Mouse (Mus musculus): ENCODE measurements around the gene Mpv17l2.

The Mpv17l2 gene

DNA sequence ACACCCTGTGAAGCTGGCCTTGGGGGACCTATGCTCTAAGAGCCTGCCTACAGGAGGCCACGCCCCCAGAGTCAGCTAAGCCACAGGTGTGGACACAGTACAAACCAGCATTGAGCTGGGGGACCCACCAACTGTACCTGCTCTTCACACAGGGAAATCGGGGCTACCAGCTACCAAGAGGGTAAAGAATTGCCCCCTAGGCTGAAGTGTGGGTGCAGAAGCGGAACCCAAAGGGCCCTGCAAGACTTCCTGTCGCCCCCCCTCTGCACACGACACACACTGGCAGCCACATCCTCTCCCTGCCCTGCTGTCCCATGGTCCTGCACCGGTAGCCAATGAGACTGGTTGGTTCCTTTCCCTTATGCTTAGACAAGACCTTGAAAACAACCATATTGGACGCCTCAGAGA lies 30.6 kb upstream of the Mpv17l2 start:
- DNase-seq (ENCODE audit: low spot score in 2 of 2): no peak

DNA sequence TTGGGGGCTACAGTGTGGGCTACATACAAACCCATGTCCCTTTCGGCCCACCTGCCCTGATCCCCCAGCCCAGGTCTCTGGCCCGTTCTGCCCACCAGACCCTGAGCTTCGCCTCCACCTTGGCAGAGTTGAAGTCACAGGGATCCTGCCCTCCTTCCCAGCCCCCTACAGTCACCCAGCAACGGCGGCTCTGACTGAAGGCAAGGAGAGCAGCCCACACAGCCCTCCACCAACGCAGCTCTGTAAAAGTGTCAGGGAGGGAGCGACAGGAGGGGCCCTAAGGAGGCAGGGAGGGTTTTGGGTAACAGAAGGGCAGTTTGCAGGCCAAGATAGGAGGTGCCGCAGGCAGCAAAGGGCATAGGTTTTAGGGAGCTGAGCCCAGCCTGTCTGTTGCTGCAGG lies 30.1 kb upstream of the Mpv17l2 start:
- DNase-seq (ENCODE audit: low spot score in 2 of 2): no peak

DNA sequence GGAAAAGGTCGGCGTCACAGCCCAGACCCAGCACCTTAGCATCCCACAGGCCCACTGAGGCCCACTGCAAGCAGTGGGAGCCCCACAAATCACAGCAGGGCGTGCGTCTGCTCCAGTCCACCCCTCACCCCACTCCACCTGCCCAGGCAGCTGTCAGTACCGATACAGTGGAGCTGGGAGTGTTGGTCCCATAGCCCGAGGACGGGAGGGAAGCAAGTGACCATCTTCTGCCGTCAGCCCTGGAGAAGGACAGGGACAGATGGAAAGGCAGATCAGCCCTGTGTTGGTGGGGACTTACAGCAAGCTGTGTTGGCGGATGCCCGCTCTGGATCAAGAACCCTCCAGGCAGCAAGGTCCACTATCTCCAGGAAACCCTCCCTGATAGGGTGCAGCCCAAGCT lies 28.3 kb upstream of the Mpv17l2 start:
- no peak for DNase-seq (ENCODE audit: low spot score in 2 of 2)

DNA sequence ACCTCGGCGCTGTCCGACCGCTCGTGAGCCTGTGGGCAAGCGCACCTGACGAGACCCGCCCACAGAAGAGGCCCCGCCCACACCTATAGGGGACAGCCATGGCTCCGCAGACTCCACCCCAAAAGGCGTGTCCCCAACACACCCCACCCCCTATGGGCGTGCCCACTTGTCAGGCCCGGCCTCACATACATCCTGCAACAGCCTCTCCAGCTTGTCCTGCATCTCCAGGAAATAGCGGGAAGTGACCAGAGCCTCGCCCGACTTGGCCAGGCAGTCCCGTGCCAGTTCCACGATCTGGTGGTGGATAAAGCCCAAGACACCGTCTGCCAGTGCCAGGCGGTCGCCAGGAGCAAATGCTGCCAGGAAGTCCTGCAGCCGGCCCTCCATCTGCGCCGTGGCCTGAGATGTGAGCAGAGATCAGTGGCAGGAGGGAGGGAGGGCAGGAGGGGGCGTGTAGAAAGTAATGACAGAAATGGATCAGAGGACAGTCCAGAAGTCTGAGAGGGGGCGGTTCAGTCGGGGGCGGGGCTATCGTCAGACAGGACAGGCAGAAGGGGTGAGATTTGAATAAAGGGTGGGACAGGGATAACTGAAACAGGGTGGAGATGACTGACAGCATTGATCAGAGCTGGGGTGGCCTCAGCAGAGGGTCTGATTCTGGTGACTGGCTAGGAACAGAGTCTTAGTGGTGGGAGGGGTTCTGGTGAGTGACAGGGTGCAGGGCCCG lies 27.4 kb upstream of the Mpv17l2 start:
- DNase-seq (ENCODE audit: low spot score in 2 of 2): no peak

DNA sequence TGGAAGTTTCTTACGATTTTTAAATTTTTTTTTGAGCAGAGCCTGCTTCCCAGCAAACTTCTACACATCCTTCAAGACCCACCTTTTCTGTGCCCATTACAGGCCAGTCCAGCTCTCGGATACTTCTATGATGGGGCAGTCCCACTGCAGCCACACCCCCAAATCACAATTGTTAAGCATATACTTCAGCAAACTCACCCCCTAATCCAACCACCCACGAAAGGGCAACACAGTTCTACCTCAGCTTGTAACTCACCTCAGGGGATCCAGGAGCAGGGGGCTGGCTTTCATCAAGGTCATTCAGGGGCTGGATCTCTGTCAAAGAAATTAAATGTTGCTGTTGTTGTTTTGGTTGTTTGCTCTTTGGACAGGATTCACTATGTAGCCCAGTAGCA lies 26.3 kb upstream of the Mpv17l2 start:
- DNase-seq (ENCODE audit: low spot score in 2 of 2): no peak

DNA sequence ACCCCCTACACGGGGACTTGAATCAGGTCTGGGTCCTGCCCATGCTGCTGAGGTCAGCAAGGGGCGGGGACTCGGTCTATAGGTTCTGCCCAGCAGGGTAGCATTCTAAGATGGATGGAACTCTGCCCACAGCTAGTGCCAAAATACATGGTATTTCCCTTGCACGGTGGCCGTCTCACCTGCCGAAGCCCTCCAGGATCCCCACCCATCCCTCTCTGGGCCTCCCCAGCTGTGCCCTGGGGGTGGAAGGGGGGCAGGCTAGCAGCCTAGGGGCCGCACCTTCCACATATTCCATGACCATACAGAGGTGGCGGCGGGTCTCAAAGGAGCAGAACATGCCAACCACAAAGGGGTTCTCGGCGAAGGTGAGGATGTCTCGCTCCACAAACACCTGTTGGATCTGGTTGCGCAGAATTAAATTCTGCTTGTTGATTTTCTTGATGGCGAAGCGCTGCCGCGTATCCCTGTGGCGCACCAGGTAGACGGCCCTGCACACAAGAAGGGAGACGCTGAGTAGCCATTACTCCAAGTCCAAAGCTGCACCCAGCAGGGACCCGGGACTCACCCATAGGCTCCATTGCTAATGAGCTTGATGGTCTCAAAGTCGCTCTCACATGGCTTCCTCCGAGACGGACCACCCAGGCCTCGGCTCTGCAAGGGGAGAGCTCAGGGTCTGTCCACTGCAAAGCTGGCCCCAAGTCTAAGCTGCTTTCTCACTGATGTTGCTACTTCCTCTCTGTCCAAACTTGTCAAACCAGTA lies 25.7 kb upstream of the Mpv17l2 start:
- DNase-seq (ENCODE audit: low spot score in 2 of 2): no peak

DNA sequence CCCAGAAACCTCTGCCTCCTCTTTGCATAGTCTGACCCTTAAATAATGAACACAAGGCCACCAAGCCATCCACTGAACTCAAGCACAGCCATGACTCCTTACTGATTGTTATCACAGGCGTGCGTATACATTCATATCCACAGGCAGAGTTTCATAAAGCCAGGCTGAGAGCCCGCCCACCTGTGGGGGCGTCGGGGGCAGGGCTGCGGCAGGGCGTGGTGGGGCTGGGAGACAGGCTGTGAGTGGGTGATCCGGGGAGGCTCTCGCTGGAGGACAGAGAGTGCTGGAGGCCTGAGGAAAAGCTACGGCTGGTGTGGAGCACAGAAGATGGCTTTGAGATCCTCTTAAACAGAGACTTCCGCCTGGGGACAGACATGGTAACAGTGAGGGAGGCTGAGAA lies 19.3 kb upstream of the Mpv17l2 start:
- DNase-seq (ENCODE audit: low spot score in 2 of 2): no peak

DNA sequence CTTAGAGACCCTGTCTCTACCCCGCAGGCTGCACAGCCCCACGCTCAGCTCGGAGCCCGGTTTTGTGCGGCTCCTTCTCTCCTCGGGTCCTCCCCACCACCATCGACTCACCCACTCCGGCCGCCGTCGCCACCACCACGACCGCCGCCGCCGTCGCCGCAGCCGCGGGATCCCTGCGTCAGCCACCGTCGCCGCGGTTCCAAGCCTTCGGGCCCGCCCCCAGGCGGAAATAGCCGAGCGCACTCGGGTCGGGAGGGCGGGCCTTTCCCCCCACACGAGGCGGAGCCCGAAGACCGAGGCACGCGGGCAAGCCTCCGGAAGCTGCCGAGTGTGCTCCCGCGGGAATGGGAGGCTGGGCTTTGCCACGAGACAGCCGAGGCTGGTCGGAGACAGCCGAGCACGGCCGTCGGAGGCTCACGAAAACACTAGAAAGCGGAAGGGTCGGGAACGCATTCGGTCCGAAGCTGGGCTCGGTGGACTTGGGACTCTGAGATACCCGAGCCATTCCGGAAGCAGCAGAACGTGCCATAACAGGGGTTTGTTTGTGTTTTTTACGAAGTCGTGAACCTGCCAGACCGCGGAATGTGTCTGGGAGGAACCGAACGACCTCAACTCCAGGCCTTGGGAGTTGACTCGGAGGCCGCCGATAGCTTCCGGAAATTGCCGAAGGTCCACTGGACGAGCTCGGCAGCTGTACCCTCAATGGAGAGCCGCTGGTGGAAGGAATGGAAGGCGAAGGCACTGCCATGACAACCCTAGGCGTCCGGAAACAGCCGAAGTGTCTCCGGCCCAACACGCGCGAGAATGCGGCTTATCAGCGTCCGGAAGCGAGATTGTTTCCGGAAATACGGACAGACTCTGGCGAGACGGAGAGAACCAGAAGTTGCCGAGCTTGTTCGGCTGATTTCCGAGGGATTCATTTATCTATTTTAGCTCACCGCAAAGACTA lies 16.0 kb upstream of the Mpv17l2 start, which contains the start of gene Pik3r2:
Pik3r2 (minus strand) TSS at position 218 of the 949 bp plus-strand sequence.
- peak; percentile 99 for DNase-seq (ENCODE audit: low spot score in 2 of 2)

DNA sequence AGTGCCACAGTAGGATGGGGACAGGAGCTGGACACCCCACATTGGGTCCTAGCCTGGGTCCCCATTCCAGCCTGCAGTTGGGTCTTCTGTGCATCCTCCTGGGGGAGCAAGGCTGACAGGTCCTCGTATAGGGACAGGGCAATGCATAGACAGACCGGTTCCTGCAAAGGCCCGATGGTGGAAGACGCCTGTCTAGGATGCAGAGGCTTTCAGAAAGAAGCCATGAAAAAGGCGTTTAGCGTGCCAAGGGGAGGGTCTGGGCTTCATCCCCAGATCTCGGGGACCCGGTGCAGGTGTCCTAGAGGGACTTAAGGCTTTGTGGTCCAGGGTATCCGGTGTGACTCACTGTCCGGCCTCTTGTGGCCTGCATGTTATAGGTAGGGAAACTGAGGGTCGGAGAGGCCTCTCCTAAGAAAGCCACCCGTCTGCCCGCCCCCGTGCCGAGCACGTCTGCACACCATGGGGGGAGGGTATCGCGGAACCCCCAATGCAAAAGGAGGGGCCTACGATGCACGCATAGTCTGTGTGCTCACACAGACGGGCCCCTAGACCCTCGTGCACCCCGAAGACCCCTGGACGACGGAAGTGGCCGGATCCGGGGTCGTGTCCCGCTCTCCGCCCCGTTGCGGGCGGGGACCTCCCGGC lies 15.2 kb upstream of the Mpv17l2 start:
- DNase-seq (ENCODE audit: low spot score in 2 of 2): peak in 1 of 2 experiments; percentile 63

DNA sequence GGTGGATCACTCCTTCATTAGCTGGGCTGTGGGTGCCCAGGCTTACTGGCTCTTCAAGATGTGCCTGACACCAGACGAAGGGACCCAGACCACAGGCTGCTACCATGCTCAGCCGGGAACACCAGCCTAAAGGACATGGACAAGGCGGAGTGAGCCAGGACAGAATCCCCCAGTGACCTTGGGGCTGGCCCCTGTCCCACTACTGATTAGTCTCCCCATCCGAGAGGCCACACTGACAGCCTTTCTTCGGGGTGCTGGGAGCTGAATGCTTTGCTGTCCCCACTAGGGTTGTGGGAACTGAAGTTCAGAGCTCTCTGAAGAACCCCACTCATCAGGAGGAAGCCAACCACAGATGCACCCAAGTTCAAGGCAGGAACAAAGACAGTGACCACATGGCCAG lies 14.5 kb upstream of the Mpv17l2 start:
- DNase-seq (ENCODE audit: low spot score in 2 of 2): no peak

DNA sequence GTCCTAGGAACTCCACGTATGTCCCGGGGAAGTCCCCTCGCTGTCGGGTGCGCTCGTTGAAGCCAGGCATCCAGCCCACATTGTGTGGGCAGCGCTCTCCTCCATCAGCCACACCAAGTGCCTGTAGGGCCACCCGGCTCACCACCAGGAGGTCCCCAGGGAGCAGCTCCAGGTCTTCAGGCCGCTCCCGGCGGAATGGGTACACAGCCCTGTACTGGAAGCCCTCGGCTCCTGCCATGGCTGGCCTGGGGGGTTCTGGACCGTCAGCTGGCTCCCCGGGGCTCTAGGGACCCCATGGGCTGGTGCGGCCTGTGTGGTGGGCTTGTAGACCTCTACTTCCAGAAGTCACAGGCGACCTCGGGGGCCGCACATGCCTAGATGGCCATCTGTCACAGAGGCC lies 14.0 kb upstream of the Mpv17l2 start:
- no peak for DNase-seq (ENCODE audit: low spot score in 2 of 2)

DNA sequence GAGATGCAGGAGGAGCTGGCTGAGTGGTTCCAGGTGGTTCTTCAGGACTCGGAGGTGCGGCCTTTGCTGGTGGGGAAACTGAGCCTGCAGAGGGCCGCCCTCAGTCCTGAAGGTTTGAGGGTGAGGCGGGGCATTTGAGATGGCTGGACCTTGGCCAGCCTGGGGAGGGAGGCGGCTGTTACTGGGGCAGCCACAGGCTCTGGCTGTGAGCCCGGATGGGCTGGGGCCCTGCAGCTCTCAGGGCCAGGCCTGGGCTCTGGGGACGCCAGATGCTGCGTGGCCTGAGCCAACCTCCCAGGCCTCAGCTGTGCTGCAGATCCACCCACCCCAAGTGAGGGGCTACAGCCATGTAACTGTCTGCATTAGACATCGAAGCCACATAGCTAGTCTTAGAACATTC lies 13.1 kb upstream of the Mpv17l2 start:
- DNase-seq (ENCODE audit: low spot score in 2 of 2): peak; percentile 85 to 89

DNA sequence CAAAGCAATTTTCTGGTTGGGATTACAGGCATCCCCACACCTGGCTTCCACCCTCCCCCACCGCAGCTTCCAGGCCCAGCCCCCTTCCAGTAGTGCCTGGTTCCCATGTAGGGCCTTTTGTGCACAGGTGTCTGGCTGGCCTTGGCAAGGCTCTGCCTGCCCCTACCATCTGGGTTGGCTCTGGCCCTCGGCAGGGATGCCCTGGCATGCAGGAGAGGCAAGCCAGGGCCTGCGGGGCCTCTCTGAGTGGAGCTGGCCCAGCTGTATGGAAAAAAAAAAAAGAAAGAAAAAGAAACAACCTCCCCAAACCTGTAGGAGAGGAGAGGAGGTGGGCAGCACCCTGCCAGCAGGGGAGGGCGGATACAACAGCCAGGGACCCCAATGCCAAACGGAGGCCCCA lies 12.7 kb upstream of the Mpv17l2 start:
- DNase-seq (ENCODE audit: low spot score in 2 of 2): no peak

DNA sequence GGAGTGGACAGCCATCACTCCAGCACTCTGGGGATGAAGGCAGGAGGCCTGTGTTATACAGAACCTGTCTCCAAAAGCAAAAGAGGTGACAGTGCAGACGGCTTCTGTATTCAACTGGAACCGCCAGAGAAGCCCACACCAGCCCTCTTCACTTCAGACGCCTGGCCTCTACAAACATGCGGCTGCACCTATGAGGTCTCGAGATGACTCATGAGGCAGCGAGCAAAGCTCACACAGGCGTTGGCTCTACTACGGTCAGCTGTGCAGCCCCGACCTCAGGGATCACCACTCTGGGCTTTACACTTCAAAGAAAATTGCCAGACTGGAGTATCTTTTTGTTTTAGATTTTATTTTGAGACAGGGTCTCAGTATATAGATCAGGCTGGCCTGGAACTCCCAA lies 12.1 kb upstream of the Mpv17l2 start:
- no peak for DNase-seq (ENCODE audit: low spot score in 2 of 2)

DNA sequence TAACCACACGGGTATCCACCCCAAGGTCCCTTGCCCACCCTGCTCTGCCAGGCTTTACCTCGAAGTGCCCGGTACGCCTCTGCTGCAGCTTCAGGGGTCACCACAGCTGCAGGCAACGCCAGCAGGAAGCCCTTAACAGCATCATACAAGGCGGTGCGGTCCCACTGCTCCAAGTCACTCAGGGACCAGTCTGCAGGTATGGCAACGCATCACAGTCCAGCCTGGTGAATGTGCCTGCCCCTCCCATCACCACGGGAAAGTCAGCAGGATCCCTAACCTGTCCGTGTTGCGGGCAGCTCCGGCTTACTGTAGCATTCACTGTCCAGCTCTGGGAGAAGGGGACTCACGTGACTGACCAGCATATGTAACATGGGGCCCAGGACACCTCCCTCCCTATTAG lies 11.3 kb upstream of the Mpv17l2 start:
- DNase-seq (ENCODE audit: low spot score in 2 of 2): no peak

DNA sequence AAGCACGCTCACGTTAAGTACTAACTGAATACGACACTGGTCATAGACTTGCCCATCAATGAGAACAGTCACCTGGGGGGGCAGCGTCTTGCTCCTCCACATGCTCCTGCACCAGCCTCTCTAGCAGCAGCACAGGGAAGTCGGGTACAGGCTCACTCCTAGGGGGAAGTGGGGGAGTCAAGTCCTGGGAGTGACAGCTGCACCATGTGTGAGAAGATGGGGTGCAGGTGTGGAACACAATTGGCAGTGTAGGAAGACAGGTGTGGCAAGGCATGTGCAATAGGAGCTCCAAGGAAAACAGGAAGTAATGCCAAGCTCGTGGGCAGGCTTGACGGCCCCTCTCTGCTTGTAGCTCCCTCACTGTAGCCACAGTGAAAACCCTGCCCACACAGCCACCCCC lies 10.5 kb upstream of the Mpv17l2 start:
- DNase-seq (ENCODE audit: low spot score in 2 of 2): no peak

DNA sequence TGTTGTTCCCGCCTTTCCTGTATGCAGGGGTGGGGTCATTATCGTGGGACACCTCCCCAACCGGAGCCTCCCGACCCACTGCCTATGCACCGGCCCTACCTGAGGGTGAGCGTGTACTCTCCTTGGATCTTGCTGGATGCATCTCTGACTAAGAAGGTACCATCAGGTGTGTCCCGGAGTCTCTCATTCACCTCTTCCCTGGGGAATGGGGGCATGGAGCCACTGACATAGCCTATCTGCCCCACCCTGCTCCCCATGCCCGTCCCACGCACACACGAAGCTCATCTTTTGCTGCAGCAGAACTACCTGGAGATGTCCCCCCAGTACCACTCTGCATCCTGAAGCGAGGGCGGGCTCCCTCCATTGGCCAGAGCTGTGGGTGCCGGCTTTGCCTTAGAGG lies 10.0 kb upstream of the Mpv17l2 start:
- no peak for DNase-seq (ENCODE audit: low spot score in 2 of 2)

DNA sequence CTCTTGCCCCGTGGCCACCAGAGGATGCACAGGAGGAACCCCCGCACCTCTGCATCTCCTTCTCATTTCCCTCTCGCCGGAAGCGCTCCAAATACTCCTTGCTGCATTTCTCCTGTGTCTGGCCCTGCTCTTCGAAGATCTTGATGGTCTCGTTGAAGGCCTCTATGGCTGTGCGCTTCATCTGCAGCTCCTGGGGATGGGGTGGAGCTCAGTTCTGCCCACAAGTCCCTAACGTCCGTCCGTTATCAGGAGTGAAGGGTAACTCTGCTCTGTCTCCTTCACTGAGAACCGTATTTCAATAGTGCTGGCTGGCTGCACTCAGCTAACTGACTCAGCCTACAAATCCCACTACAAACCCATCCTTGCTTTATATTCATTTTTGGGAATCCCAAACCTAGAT lies 9.1 kb upstream of the Mpv17l2 start:
- DNase-seq (ENCODE audit: low spot score in 2 of 2): no peak

DNA sequence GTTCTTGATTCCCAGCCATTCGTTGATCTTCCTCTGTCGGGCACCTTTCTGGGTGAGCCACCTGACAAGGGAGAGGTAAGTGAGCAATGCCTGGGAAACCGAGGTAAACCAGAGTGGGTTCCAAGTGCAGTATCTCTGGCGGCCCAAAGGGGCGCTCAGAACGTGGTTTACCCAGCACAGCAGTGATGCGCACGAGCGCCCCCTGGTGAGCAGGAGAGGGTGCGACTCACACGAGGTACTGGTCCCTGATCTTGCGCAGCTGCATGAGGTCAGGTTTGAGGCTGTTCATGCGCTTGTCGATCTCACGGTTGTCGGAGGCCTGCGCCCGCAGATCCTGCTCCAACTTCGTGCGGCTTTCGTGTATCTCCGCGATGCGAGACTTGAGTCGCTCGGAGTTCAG lies 8.6 kb upstream of the Mpv17l2 start:
- peak; percentile 94 to 97 for DNase-seq (ENCODE audit: low spot score in 2 of 2)

DNA sequence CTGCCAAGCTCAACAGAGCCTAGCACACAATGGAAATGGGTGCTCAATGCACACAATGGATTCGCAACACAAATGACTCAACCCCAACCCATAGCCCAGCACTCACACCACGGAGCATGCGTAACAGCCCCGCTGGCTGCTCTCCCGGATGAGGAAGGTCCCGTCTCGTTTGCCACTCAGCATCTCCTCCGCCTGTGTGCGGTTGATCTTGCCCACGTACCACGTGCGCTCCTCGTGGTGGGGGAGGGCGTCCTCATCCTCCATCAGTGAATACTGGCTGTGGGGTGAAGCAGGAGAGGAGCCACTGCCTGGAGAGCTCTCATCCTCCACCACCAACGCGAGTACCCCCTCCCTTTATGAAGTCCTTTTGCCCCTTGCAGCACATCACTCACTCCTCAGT lies 8.2 kb upstream of the Mpv17l2 start:
- DNase-seq (ENCODE audit: low spot score in 2 of 2): peak in 1 of 2 experiments; percentile 60

DNA sequence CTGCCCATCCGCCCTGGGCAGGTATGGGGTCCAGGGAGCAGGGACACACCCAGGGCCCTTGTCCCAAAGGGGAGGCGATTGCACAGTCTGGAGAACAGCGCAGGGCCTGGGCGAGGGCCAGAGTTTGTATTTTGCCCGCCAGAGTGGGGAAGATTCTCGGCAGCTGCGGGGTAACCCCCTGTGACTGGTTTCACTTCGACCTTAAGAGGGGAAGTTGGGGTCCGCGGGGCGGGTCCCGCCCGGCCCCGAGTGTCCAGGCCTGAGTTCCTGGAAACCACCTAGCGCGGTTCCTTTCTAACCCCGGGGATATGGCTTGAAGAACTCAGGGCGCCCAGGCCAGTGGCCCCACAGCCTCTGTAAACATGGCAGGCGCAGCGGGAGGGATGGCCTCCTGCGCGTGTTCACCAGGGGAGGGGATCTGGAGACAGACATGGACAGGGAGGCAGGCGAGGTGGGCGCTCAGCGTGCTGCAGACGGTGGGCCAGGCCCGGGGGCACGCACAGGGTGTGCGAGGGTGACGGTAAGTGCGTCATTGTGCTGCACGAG lies 7.6 kb upstream of the Mpv17l2 start:
- DNase-seq (ENCODE audit: low spot score in 2 of 2): peak in 1 of 2 experiments; percentile 63

All from right cerebral cortex, postnatal 10 days (tissue).